Mouse (Mus musculus): ENCODE results near the gene Myl10.

DNA sequence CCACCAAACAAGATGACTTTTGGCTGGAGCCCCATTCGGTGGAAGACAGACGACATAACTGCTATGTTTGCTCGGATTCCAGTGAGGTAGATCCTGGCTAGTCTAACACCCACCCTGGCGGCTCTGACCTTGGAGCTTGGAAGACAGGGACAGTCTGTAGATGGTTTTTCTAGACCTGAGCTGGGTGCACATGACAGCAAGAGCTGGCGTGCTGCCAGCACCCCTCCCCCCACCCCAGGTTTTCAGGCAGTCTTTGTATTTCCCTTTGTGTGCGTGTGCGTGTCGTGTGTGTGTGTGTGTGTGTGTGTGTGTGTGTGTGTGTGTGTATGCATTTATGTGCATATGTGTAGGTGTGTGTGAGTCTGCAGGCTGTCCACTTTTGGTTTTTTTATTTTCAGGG, 25.7 kb downstream of the Myl10 start:
- TF ChIP-seq CTCF (IDR thresholded peaks at IDR 0.05; ENCODE audit: insufficient read depth, low read length) (no peak), POLR2A (IDR thresholded peaks at IDR 0.05; ENCODE audit: borderline replicate concordance, extremely low read depth, low read depth, low read length) (no peak)
